Mouse (Mus musculus) MN1 (cell line): ENCODE data around the gene Eefsec.
A peak's percentile ranks its signal among the peaks of the same experiment; 100 is the strongest.

ENCODE experiments used
- DNase-seq: peaks from one replicate; pipeline ENCODE4 v3.0.0-alpha.2; 2016; ENCODE audit warnings: low spot score

Eefsec gene

DNA sequence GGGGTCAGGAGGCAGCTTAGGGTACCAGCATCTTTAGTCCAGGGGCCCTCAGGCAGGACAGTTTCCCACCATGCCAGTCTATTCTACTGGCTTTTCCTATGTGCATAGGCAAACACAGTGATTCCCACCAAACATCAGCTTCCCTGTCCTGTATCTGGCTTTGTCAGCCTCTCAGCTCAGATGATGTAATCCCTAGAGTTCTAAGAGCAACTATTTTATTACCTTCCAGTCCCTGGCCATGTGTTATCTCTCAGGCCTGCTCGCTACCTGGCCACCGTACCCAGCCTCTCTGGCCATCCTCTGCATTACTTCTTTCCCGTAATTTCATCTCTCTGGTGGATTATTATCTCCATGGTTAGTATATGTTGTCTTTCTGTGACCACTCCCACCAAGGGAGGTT, 185.7 kb downstream of the Eefsec start:
- DNase-seq: peak; percentile 45

- no peak for DNase-seq
Measured at GRCm38 (mm10) chr6:88259621-88260020, 186.7 kb downstream of the Eefsec start.

DNA sequence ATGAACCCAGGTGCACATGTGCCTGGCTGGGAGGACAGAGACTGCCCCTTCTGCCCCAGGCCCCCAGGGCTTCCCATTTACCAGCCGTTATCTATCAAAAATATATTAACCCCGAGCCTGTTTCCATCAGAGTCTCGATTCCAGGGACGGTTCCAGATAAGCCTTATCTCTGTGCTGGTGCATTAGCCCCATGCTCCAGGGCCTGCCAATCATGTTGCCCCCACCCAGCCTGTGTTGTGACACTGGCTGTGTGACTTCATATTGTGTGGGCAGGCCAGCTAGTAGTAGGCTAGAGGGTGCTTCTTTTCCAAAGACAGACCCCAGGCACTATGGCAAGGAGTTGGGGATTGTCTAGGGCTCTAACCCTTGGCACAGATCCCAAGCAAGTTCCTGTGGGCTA, 190.9 kb downstream of the Eefsec start:
- DNase-seq: no peak

- no peak for DNase-seq
Measured at GRCm38 (mm10) chr6:88254082-88254481, 192.3 kb downstream of the Eefsec start.

- DNase-seq: no peak
Measured at GRCm38 (mm10) chr6:88251798-88252478, 194.4 kb downstream of the Eefsec start.

- DNase-seq: no peak
Measured at GRCm38 (mm10) chr6:88251396-88251795, 194.9 kb downstream of the Eefsec start.

DNA sequence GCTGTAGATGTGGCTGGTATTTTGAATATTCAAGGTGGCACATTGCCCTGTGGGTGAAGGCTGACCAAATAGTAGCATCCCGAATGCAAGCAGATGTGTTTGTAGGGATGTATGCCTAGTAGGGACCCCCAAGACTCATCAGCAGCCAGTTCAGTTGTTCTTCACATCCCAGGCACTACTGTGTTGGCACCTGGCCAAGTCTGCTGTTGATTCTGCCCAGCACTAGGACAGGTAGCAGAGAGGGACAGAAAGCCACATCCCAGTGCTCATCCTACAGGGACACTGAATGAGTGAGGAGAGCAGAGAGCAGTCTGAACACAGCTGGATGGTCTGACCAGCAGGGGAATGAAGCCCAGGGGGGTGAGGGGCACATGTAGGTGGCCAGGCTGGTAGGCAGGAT, 197.1 kb downstream of the Eefsec start:
- DNase-seq: no peak

GRCm38 (mm10) chr6:88242604-88243003, 203.7 kb downstream of the Eefsec start:
- DNase-seq: no peak

DNA sequence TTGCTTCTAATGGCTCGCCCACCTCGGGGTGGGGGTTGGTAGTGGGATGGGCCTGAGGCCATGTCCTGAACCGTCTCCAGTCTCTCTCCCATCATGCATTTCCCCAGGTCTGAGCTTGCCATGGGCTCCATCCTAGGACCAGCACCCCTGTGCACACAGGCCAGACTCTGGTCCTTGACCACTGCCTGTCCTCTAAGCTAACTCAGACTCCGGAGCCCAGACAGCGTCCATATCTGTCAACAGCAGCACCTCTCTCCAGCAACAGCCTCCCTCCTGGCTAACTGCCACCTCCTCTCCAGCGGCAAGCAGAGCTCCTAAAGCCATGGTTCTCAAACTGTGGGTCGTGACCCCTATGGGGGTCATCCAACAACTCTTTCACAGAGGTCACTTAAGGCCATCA, 209.8 kb downstream of the Eefsec start:
- peak; percentile 45 for DNase-seq

GRCm38 (mm10) chr6:88235983-88236382, 210.4 kb downstream of the Eefsec start:
- DNase-seq: no peak

- DNase-seq: no peak
Measured at GRCm38 (mm10) chr6:88235461-88235860, 210.9 kb downstream of the Eefsec start.

- no peak for DNase-seq
Measured at GRCm38 (mm10) chr6:88233996-88234395, 212.3 kb downstream of the Eefsec start.

- no peak for DNase-seq
Measured at GRCm38 (mm10) chr6:88232221-88232620, 214.1 kb downstream of the Eefsec start.

- DNase-seq: no peak
Measured at GRCm38 (mm10) chr6:88231821-88232220, 214.5 kb downstream of the Eefsec start.

GRCm38 (mm10) chr6:88229221-88229620, 217.1 kb downstream of the Eefsec start:
- no peak for DNase-seq

- no peak for DNase-seq
Measured at GRCm38 (mm10) chr6:88227537-88227936, 218.8 kb downstream of the Eefsec start.

DNA sequence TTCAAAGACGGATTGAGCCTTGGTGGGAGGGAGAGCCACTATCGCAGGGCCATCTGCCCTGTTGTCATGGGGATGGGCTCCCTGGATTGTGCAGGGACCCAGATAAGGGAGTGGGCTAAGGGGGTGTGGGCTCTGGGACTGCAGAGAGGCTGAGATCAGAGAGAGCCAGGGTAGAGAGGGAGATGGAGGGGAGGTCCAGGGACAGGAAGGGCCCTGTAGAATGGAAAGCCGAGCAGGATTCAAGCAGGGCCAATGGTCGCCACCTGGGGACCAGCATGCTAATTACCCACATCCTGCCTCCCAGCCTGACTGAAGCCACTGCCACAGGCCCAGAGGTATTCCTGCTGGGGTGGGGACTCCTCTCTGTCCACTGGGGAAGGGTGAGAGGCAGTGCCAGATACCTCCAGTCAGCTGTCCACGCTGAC, 219.8 kb downstream of the Eefsec start:
- peak; percentile 77 for DNase-seq

- no peak for DNase-seq
Measured at GRCm38 (mm10) chr6:88221968-88222367, 224.4 kb downstream of the Eefsec start, which contains the start of gene Dnajb8. Gene Dnajb8, plus strand, starts transcription at chr6:88222268.

DNA sequence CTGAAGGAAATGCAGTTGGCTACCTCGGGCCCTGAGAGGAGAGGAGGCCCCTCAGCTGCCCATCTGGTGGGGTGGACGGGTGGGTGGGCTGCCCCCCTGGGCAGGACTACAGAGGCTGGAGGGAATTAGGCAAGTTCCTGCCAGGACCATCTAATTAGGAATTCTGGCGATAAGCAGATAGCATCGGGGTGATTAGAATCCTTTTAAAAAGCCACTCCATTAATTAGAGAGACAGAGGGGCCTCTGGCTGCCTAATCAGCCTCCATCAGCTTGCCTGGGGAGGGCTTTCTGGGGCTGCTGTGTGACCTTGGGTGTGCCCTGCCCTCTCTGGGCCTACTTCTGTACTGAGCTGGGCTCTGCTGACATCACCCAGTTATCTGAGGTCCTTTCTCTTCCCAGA, 227.2 kb downstream of the Eefsec start:
- DNase-seq: peak; percentile 58

DNA sequence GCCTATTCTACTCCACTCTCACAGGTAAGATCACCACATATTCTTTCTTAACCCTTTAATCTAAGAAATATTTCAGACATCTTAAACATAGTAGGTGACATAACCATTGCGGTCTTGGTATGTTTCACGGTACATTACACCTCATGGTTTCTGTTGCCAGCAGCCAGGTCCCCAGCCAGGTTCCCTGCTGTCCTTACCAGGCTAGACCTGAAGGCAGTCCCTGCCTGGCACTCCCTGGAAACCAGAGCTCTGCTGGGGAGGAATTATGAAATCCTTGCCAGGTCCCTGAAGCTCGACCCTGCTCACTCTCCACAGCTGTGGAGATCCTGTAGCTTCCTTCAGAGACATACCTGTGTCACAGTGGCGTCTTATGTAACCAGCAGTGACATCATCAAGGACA, 230.1 kb downstream of the Eefsec start:
- DNase-seq: peak; percentile 12

GRCm38 (mm10) chr6:88215797-88216196, 230.5 kb downstream of the Eefsec start:
- DNase-seq: no peak

DNA sequence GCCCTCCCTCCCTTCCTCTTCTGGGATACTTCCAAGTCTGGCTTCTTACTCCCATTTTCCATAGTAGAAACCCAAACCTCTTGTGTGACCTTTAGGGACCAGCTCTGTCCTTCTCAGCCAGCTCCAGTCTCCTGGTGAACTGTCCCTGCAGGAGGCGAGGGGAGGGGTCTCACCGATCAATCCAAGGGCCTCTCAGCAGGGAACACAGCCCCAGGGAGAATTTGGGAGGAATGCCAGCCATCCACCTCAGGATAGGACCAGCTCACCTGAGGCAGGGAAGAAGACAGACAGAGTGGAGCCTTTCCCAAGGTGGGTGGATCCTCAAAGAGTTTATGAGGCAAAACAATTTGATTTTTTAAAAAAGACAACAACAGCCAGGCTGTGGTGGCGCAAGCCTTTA, 236.2 kb downstream of the Eefsec start:
- no peak for DNase-seq

DNA sequence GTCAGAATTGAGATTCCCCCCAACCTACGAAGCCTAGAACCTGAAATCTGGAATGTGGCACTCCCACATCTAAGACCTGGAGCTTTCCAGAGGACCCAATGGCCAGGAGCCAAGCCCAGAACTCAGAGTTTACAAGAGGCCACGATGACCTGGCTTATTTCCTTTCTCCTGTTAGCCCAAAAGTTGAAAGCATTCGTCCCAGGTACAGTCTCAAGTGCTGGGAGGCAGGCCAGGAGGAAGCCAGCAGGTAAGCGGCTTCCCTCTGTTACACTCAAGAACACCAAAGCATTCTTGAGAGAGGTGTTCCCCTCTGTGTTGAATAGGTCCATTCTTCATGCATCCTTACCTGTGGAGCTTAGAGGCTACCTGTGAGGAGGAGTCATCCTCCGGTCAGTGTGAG, 236.9 kb downstream of the Eefsec start:
- no peak for DNase-seq

DNA sequence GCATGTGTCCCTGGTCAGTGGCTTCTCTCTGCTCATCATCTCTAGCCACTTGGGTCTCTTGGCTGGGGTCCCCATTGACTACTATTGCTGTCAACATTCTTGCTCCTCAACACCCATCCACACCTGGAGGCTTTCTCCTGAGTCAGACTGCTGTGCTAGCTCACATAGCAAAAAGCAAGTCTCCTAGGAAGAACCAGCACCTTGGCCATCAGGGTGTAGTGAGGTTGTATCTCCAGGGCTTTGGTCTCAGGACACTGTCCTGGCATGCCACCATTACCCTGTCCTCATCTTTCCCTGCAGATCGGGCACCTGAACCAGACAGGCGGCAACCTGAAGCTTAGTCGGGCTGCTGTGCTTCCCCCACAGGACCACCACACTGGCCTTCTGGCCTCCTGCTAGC, 238.0 kb downstream of the Eefsec start:
- DNase-seq: no peak
